Mouse (Mus musculus): ENCODE data around the gene Caskin2.
"Not testable (repeated sequence)": the region's sequence is repeated elsewhere in the genome, so short reads cannot be mapped to it uniquely, and the experiment has no call there.

Gene Caskin2

GRCm38 (mm10) chr11:115813507-115814296 lies at the start of gene Caskin2:
Gene Caskin2 (minus strand): TSS chr11:115813639.
- peak; percentile 99 for DNase-seq (ENCODE audit: low spot score)

DNA sequence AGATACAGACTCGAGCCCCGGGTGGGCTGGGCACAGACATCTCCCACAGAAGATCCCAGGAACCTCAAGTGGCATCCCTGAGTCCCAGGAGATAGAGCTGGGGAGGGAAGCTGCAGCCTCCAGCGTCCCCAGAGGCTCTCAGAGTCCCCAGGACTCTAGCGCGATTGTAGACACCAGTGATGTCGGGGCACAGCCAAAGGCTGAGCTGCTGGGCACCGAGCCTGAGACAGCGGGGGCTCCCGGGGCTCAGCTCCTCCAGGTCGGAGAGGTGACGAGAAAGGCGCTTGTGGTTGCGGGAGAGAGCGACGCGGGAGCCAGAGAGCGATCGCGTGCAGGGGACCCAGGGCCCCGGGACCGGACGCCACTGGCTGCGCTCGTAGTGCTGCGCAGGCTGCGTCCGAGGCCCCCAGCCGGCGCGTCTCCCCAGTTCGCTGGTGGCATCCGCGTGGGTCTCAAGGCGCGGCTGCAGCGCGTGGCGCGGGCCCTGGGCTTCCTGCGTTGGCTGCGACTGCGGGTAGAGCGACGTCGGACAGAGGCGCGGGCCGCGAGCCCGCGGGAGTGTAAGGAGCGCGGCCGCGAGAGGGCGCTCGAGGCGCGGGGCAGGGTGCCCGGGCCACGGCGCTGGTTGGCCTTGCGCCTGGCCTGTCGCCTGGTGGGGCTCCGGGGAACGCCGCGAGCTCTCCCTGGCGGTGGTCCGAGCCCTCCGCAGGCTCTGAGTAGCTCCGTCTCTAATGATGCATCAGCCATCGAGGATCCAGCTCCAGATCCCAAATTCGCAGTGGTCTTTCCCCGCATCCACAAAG lies 45.9 kb upstream of the Caskin2 start:
- peak; percentile 23 for DNase-seq (ENCODE audit: low spot score)

DNA sequence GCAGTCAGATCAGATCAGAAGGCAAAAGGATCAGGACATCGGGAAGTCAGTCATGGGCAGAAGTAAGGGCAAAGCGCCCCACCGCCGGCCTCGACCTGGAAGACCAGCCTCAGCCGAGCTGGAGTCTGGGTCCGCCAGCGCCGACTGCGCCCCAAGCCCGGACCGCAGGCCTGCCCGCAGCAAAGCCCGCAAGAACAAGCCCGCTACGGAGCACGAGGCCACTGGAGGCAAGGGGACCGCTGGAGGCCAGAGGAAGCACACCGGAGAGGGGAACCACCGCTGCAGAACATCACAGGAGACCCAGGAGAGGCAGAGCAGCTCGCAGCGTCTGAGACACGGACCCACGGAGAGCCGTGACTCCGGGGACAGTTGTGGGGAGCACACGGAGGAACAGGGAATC lies 44.9 kb upstream of the Caskin2 start, which contains the start of gene Myo15b:
Gene Myo15b, plus strand, starts transcription at position 53 of the 400 bp plus-strand sequence.
- no peak for DNase-seq (ENCODE audit: low spot score)

GRCm38 (mm10) chr11:115857936-115858335 lies 44.5 kb upstream of the Caskin2 start:
- DNase-seq (ENCODE audit: low spot score) = no peak

DNA sequence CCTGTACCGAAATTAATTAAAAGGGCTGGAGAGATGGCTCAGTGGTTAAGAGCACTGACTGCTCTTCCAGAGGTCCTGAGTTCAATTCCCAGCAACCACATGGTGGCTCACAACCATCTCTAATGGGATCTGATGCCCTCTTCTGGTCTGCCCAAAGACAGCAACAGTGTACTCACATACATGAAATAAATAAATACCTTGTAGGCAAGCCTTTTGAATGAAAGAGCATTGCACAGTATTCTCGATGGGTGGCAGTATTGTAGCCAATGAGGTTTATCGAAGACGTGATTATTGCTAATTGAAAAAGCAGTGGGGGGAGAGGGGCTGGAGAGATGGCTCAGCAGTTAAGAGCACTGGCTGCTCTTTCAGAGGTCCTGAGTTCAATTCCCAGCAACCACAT lies 43.7 kb upstream of the Caskin2 start:
- DNase-seq (ENCODE audit: low spot score) = not testable (repeated sequence)

DNA sequence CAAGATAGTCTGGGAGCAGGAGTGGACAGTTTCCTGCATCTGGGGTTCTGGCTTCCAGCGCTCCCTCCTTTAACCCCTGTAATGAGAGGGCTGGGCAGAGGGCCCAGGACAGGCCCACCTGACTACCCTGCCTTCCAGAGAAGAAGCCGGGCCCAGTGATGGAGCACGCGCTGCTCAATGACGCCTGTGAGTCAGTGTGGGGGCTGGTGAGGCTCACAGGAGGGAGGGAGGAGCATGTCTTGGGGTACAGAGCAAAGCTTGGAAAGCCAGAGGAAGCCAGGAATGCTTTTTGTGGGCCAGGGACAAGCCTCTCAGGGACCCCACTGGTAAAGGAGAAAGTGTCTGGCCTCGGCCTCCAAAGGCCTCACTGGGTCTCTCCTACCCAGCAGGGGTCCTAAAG lies 41.2 kb upstream of the Caskin2 start:
- no peak for DNase-seq (ENCODE audit: low spot score)

DNA sequence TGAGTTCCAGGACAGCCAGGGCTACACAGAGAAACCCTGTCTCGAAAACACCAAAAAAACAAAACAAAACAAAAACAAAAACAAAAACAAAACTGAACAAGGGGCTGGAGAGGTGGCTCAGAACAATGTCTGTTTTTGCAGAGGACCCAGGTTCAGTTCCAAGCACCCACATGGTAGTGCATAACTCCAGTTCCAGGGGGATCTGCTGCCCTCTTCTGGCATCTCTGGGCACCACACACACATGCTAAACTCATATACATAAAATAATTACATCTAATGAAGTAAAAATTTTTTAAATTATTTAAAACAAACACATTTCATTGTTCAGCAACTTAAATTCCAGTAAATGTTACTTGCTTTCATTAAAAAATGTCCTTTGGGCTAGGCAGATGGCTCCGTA lies 32.4 kb upstream of the Caskin2 start:
- DNase-seq (ENCODE audit: low spot score) = no peak

- DNase-seq (ENCODE audit: low spot score) = no peak
Observed at GRCm38 (mm10) chr11:115844240-115844639, 30.8 kb upstream of the Caskin2 start.

DNA sequence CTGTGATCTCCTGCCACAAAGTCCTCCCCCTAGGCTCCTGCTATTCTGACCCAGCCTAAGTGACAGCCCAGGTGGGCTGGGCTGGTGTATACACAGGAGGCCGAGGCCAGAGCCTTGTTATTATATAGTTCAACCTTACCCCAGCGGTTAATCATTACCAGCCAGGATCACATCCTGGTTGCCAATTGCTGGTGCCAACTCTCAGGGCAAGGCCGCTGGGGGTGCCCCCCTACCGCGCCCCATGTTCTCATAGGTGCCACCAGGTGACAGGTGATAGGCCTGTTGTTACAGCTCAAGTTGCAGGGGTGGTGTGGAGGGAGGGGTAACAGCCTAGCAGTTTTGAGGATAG lies 30.4 kb upstream of the Caskin2 start:
- DNase-seq (ENCODE audit: low spot score) = no peak

DNA sequence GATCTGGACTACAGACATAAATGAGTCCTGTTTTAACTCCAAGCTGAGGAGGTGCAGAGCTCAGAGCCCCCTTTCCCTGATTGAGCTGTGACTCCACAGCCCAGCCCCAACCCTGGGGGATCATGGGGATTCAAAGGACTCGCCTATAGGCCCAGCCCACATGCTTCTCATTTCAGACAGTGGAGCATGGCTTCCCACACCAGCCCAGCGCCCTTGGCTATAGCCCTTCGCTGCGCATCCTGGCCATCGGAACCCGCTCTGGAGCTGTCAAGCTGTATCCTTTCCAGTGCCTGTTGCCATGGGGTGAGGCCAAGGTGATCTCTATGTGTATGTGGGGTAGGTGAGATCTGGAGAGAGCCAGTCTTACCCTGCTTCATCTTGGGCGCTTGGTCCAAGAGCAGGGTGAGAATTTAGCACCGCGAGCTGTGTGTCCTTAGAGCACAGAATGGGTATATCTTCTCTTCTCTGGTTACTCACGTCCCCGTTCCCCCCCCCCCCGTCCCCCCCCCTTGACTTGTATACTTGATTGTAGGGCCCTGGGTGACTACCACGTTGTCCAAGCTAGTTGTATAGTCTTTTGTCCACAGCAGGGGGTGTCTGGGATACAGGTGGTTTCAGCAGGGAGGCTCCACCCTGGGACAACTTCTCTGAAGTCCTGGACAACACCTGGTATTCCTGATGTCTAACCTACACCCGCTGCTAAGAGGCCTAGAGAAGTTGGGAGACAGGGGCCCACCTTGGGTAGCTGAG lies 29.9 kb upstream of the Caskin2 start:
- DNase-seq (ENCODE audit: low spot score) = no peak

DNA sequence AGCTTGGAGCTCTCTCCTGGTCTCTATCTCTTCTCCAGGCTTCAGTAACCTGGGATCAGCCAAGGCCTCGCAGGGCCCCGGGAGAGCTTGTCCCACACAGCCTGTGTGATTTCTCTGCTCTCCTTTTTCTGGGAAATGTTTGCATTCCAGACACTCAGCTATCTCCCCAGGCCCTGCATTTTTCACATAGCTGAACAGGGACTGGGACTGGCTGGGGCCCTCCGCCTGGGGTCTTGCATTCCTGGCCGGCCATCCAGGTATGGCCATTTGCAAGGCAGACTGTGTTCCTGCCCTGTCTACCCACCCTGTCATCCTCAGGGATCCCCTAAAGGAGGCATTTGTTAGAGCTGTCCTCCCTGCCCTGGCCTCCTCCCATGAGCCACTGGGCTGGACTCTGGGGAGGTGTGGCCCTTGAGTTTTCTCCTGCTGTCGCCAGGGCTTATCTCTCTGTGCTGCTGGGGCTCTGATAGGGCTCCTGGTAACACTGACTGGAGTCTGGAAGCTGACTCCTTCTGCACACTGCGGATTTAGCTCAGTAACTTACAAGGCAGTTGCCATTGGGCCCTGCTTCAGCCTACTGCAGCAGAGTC lies 28.6 kb upstream of the Caskin2 start:
- DNase-seq (ENCODE audit: low spot score) = peak; percentile 28

DNA sequence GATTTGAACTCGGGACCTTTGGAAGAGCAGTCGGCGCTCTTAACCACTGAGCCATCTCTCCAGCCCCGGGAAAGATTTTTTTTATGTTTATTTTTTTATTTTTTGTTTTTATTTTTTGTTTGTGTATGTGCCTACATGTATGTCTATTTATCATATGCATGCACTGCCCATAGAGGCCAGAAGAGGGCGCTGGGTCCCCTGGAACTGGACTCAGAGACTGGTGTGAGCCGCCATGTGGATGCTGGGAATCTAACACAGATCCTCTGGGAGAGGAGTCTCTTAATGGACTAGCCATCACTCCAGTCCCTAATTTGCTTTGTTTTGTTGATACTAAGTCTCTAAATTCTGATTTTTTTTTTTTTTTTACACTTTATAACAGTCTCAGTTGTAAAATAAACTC lies 27.6 kb upstream of the Caskin2 start:
- no peak for DNase-seq (ENCODE audit: low spot score)

- DNase-seq (ENCODE audit: low spot score) = no peak
Observed at GRCm38 (mm10) chr11:115839732-115840131, 26.3 kb upstream of the Caskin2 start.

DNA sequence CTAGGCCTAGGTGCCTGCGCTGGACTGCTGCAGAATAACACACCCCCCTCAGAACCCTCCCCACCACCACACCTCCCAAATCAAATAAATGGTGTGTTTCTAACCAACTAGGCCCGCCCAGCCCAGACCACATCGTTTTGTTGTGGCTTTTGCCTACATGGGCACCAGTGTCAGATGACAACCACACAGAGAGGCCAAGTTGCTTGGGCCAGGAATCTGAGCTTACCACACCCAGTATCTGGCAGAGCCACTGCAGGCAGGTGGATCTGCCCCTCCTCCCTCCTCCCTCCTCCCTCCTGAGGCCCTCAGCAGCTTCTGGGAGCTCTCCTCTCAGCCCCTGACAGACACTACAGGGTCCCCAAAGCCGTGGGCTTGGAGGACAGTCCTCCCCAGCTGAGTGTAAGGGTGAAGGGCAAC lies 25.5 kb upstream of the Caskin2 start:
- no peak for DNase-seq (ENCODE audit: low spot score)

- DNase-seq (ENCODE audit: low spot score) = no peak
Observed at GRCm38 (mm10) chr11:115837606-115838345, 24.3 kb upstream of the Caskin2 start.

DNA sequence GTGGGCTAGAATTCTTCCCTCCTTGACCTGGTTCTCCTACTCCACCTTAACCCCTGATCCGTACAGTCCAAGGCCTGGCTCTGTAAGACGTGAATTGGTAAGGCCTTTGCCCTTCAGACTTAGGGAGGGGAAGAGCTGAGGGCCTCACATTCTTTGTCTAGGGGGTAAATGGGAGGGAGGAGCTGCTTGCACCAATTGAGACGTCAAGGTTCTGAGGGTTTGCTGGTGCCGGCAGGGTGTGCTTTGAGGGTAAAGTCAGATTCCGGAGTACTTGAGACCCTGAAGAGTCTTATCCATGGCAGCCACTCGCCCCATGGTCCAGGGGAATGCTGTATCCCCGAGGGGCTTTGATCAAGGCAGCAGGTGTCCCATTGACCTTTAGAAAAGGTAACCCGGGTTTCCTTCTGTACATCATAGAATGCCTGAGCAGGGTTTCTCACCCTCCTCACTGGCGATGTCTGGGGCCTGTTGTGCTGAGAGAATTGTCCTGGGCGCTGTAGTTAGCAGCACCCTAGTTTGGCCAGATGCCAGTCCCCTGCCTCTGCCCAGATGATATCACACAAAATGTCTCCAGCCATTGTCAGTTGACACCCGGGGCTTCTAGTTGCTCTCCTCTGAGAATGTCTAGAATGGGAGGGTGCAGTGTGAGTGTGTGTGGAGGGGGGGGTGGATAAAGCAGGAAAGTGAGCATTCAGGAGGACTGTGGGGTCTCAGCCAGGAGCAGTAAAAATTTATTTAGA lies 23.4 kb upstream of the Caskin2 start:
- no peak for DNase-seq (ENCODE audit: low spot score)

GRCm38 (mm10) chr11:115834033-115834432 lies 20.6 kb upstream of the Caskin2 start:
- no peak for DNase-seq (ENCODE audit: low spot score)

- no peak for DNase-seq (ENCODE audit: low spot score)
Observed at GRCm38 (mm10) chr11:115833021-115833513, 19.6 kb upstream of the Caskin2 start.

DNA sequence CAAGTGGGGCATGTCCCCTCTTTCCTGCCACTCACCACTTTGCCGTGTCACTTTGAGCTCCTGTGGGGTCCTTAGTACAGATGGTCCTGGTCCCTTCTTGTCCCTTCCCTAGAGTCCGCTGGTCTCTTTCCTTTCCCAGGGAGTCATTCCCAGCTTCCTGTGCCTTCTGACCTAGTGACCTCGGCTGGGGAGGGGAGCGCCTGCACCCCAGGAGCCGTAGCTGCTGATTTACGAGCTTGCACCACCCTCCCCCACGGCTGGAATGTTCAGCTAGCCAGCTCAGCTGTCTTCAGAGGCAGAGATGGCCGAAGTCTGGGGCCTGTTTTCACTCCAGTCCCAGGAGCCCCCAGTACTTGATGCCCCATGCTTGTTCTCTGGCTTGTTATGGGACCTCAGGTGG lies 19.1 kb upstream of the Caskin2 start:
- no peak for DNase-seq (ENCODE audit: low spot score)

DNA sequence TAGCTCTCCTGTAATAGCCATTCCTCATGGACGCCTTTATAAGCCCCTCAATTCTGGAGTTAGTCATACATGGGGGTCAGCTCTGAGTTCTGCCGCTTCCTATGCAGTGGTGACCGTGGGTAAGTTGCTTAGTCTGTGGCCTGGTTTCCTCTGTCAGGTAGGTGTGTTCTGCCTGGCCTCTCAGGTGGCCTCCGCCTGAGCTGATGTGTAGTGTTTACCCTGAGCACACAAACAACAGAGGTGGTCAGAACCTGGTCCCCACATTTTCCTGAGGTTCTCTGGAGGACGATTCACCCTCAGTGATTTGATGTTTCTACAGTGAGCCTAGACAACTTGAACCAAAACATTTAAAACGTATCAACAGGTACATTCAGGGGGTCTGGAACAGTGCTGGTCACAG lies 18.6 kb upstream of the Caskin2 start:
- DNase-seq (ENCODE audit: low spot score) = no peak

DNA sequence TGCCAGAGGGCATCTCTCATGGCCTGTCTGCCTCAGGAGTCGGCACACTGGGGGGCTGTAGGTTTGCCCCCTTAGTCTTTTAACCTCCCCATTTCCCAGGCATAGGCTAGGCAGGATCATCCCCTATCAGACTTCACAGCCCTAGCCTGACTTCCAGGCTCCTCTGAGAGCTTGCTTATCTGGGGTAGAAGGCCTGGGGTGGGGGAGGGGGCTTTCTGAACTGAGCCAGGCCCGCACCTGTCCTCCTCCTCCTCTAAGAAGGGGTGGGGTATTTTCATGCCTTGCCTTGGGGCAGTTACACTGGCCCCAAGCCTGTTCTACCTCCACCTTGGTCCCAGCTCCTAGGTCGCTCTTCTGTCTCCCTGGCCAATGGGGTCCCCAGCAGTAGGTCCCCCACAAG lies 18.1 kb upstream of the Caskin2 start:
- DNase-seq (ENCODE audit: low spot score) = no peak
